Mouse (Mus musculus) B cell, adult (primary cell): ENCODE data around the gene Eef1akmt1. TPM values are rescaled to one million over a fixed set of nuclear protein-coding genes. Genes with fewer than 3 reads are reported as not detected.

Experiments
- total RNA-seq: library from RNA; stranded (reverse); gene quantifications from 4 replicates; pipeline ENCODE4 v1.2.4, GENCODE M21; 2023; ENCODE audit not compliant: inconsistent age

Gene Eef1akmt1
- total RNA-seq, result 7.1 to 11.5 TPM (median 8.2 TPM) in 4 replicates

DNA sequence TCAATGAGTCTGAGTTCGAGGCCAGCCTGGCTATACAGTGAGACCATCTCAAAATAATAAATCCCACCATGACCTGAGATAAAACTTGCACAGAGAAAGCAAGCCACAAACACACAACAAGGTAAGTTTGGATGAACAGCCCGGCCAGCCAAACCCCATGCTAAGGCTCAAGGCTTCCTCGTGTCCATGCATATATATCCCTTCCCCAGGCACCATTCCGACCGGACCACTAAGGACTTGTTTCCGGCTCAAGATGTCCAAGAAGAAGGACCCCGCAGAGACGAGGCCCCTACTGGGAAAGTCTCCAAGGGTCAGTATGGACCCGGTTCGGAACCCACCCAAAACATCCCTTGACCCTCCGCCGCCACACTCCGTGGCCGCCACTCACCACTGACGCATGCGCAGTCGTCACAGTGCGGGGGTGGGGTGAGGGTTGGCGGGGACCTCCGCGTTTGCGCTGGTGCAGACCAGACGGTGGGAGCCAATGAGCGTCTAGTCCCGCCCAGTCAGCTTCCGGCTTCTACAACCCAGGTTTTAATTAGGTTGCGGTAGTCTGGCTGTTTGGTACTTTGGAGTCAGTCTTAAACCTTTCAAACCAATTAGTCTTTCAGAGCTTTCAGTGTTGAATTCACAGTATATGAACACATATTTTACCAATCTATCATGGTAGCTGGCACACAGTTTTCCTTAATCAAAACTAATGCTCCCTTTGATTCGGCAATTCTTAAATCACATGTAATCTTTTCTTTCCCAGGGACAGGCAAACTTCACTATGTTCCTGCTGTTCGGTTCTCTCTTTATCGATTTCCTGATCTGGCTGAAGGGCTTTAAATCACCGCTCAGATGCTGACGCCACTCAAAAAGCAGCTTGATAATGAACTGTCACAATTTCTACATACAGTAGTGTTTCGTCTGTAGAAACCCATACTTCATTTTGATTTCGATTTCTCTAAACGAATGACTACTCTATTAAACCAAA, at the start of gene Eef1akmt1:
Gene Eef1akmt1 (minus strand): TSS at position 458 of the 979 bp plus-strand sequence.

DNA sequence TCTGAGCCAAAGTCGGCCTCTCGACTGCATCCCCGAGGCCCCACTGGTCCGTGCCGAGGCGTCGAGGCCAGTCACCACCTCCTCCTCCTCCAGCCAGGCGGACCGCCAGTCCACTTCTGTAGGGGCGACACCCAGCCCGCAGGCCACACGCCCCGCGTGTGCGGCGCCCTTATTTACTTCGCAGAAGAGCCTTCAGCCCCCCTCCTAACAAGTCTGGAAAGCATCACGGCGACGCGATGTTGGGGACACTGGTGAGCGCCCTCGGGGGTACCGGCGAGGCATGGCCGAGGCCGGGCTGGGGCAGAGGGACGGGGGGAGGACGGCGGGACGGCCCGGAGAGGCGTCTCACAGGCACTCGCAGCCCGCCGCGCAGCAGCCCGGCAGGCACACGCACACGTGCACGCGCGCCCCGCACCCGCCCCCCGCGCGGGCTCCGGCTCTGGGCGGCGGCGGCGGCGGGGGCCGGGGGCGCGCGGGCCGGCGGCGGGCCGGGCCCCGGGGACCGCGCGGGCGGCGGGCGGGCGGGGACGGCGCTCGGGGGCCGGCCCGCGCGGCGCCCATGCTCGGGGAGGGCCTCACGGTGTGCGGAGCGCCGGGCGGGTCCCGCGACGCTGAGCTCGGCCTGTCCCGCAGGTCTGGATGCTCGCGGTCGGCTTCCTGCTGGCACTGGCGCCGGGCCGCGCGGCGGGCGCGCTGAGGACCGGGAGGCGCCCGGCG, 46.6 kb downstream of the Eef1akmt1 start, which contains the start of gene Il17d:
Gene Il17d (plus strand): TSS at position 107 of the 717 bp plus-strand sequence.

Other genes starting within 250 kb of the Eef1akmt1 start
- 9.9 to 14.6 TPM (median 11.7 TPM) in 4 replicates for gene Cryl1, start 173.1 kb downstream of the Eef1akmt1 start, total RNA-seq
- gene Ift88, start 147.6 kb downstream of the Eef1akmt1 start, total RNA-seq, result 8.0 to 10.8 TPM (median 9.8 TPM) in 4 replicates
- not detected in 4 replicates for gene Il17d, start 46.8 kb downstream of the Eef1akmt1 start, total RNA-seq
- 34.9 to 38.6 TPM (median 36.9 TPM) in 4 replicates for gene Xpo4, start 93.8 kb upstream of the Eef1akmt1 start, total RNA-seq
- gene Gm49361, start 174.5 kb upstream of the Eef1akmt1 start, total RNA-seq, result not detected in 4 replicates
- 72.1 to 104 TPM (median 92.3 TPM) in 4 replicates for gene Lats2, start 186.8 kb upstream of the Eef1akmt1 start, total RNA-seq
- gene Sap18, start 226.6 kb upstream of the Eef1akmt1 start, total RNA-seq, result 37.2 to 103 TPM (median 82.0 TPM) in 4 replicates